Mouse (Mus musculus) T-helper 17 cell (primary cell): ENCODE measurements at regions not wholly inside any gene's neighbourhood (a gene's known extent, or its start where the extent isn't known, plus 50 kb on each side); places are given as distances from the start of the nearest gene placed in this dataset.

Experiments used
- in situ Hi-C, 2 experiments: fragments of 300-600 bp; cut with MboI, MseI; formaldehyde crosslinking; loops; 1 replicate in 1 of 2; 2 replicates in 1 of 2; pipeline ENCODE4 v1.15.1; 2025; ENCODE audit warnings: high pct_unique_total_duplicates in 2 of 2

GRCm38 (mm10) chr7:84800966-84801365 lies 52.4 kb upstream of the Olfr291 start:
- in situ Hi-C loops, result loop anchor here in 1 of 2 experiments (25.0 kb wide), 1 partner anchor 864 kb away; no protein-coding TSS in a partner anchor

- in situ Hi-C loops, result no loop called here
These were observed 58.7 kb upstream of the Olfr291 start for GRCm38 (mm10) chr7:84794655-84795054.

- in situ Hi-C loops, result loop anchor here (5.0 kb wide), 3 partner anchors 82 to 187 kb away; no protein-coding TSS in a partner anchor
These were observed 74.0 kb upstream of the Olfr291 start for GRCm38 (mm10) chr7:84779276-84779825.

- in situ Hi-C loops, result loop anchor here (5.0 kb wide), 3 partner anchors 80 to 185 kb away; no protein-coding TSS in a partner anchor
These were observed 75.7 kb upstream of the Olfr291 start for GRCm38 (mm10) chr7:84777696-84778095.

GRCm38 (mm10) chr7:84756261-84756660 lies 66.5 kb upstream of the Zfand6 start:
- in situ Hi-C loops, result no loop called here

- in situ Hi-C loops, result no loop called here
These were observed 63.6 kb upstream of the Zfand6 start for GRCm38 (mm10) chr7:84753361-84753760.

GRCm38 (mm10) chr7:84749434-84750301 lies 59.9 kb upstream of the Zfand6 start:
- in situ Hi-C loops, result loop anchor here (5.0 to 10.0 kb wide), 4 partner anchors 57 to 615 kb away; no protein-coding TSS in a partner anchor

- in situ Hi-C loops, result loop anchor here (5.0 to 10.0 kb wide), 4 partner anchors 56 to 613 kb away; no protein-coding TSS in a partner anchor
These were observed 58.1 kb upstream of the Zfand6 start for GRCm38 (mm10) chr7:84747847-84748246.

GRCm38 (mm10) chr7:84744321-84745070 lies 54.7 kb upstream of the Zfand6 start:
- in situ Hi-C loops, result loop anchor here (5.0 to 10.0 kb wide), 4 partner anchors 52 to 610 kb away; no protein-coding TSS in a partner anchor

- in situ Hi-C loops, result loop anchor here in 1 of 2 experiments (5.0 to 10.0 kb wide), 2 partner anchors 48 to 605 kb away; no protein-coding TSS in a partner anchor
These were observed 50.2 kb upstream of the Zfand6 start for GRCm38 (mm10) chr7:84739965-84740390.
